Mouse (Mus musculus): ENCODE data around the gene Llph. TPM values are rescaled to one million over a fixed set of nuclear protein-coding genes. Genes with fewer than 3 reads are reported as not detected.

Gene Llph
- total RNA-seq, 1 experiment from 2014 or later = 30.3 TPM

GRCm38 (mm10) chr10:120219578-120220359 is 7.1 kb upstream of the Llph start:
- no peak for DNase-seq

GRCm38 (mm10) chr10:120220776-120221175 is 6.1 kb upstream of the Llph start:
- DNase-seq = no peak

GRCm38 (mm10) chr10:120231718-120232117 is 4.8 kb downstream of the Llph start:
- peak; percentile 82 for DNase-seq

- peak; percentile 78 for DNase-seq
Measured at GRCm38 (mm10) chr10:120233655-120234367, 6.9 kb downstream of the Llph start.

GRCm38 (mm10) chr10:120236855-120237254 is 10.0 kb downstream of the Llph start:
- no peak for DNase-seq

- DNase-seq = no peak
Measured at GRCm38 (mm10) chr10:120238241-120238640, 11.4 kb downstream of the Llph start.

GRCm38 (mm10) chr10:120239476-120239875 is 12.6 kb downstream of the Llph start:
- DNase-seq = no peak

- DNase-seq = no peak
Measured at GRCm38 (mm10) chr10:120242421-120242820, 15.6 kb downstream of the Llph start.

GRCm38 (mm10) chr10:120245681-120246080 is 18.8 kb downstream of the Llph start:
- no peak for DNase-seq

- DNase-seq = peak; percentile 45
Measured at GRCm38 (mm10) chr10:120246994-120247750, 20.3 kb downstream of the Llph start.

GRCm38 (mm10) chr10:120250911-120251683 is 24.2 kb downstream of the Llph start:
- DNase-seq = peak; percentile 17

- DNase-seq = no peak
Measured at GRCm38 (mm10) chr10:120251791-120252190, 24.9 kb downstream of the Llph start.

- no peak for DNase-seq
Measured at GRCm38 (mm10) chr10:120252800-120253199, 25.9 kb downstream of the Llph start.

- DNase-seq = peak; percentile 67
Measured at GRCm38 (mm10) chr10:120257231-120257630, 30.4 kb downstream of the Llph start.

- no peak for DNase-seq
Measured at GRCm38 (mm10) chr10:120267790-120268189, 40.9 kb downstream of the Llph start.

- peak; percentile 14 for DNase-seq
Measured at GRCm38 (mm10) chr10:120269946-120270345, 43.1 kb downstream of the Llph start.

- peak; percentile 67 for DNase-seq
Measured at GRCm38 (mm10) chr10:120270777-120271176, 43.9 kb downstream of the Llph start.

GRCm38 (mm10) chr10:120271318-120271717 is 44.4 kb downstream of the Llph start:
- no peak for DNase-seq

GRCm38 (mm10) chr10:120271879-120272269 is 45.0 kb downstream of the Llph start:
- DNase-seq = no peak

GRCm38 (mm10) chr10:120272270-120272883 is 45.5 kb downstream of the Llph start:
- DNase-seq = no peak

GRCm38 (mm10) chr10:120273335-120273734 is 46.5 kb downstream of the Llph start:
- DNase-seq = no peak
